Mouse (Mus musculus) gastrocnemius, adult 2 months (tissue): Measurements from ENCODE around the gene Akt1s1. TPM values are rescaled to one million over a fixed set of nuclear protein-coding genes. Genes with fewer than 3 reads are reported as not detected.
A peak's percentile ranks its signal among the peaks of the same experiment; 100 is the strongest.

ENCODE experiments used
- DNase-seq: peaks from one replicate; pipeline ENCODE4 v3.0.0; 2022
- H3K27ac ChIP-seq: fragments of 200-600 bp; 2 replicates; pipeline ENCODE4 v1.8.1; 2022; ENCODE audit warnings: mild to moderate bottlenecking
- H3K4me3 ChIP-seq: fragments of 200-600 bp; 2 replicates; pipeline ENCODE4 v1.8.1; 2022; ENCODE audit warnings: mild to moderate bottlenecking, moderate library complexity
- CTCF ChIP-seq: fragments of 200-600 bp; IDR thresholded peaks from 2 replicates; pipeline ENCODE4 v1.8.1; 2022; ENCODE audit warnings: antibody characterized with exemption, mild to moderate bottlenecking, moderate library complexity
- intact Hi-C: fragments of 180-260 bp; cut with DNase I; formaldehyde crosslinking; loops from one replicate; pipeline ENCODE4 v1.15.1; 2025
- total RNA-seq, 2 experiments: library from RNA; stranded (reverse); gene quantifications; 2 replicates each; pipeline ENCODE4 v1.2.3; 2021

Gene Akt1s1
- total RNA-seq, 2 experiments from 2014 or later = 128 to 137 TPM

DNA sequence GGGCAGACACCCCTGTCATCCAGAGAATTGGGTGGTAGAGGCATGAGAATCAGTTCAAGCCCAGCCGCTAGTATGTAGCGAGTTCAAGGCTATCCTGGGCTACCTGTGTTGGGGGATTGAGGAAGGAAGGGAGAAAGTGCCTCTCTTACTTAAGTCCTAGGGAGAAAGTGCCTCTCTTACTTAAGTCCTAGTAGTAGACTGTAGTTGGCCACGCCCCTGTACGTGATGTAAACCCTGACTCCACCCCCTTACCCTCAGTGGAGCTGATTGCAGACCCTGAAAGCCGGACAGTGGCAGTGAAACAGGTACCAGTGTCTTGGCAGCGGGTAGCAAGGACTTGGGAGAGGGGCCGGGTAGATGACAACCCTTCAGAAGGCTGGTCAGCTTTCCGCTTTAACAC, 9.1 kb downstream of the Akt1s1 start:
- Histone ChIP-seq H3K4me3 (peak overlapping the region; percentile 98), H3K27ac (peak overlapping the region; percentile 92)
- intact Hi-C loops = no loop called here
- peak; percentile 46 for DNase-seq
- TF ChIP-seq CTCF = no peak

DNA sequence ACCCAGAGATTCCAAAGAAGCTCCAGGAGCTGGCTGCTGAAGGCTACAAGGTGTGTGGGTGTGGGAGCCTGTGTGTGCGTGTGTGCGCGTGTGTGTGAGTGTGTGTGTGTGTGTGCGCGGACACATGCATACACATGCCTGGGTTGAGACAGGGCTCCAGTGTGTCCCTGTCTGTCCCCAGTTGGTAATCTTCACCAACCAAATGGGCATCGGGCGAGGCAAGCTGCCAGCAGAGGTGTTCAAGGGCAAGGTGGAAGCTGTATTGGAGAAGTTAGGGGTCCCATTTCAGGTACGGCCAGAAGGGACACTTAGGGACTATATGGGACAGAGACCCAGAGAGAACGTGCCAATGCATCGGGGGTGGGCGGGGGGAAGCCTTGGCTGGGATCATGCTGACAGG, 11.1 kb downstream of the Akt1s1 start:
- Histone ChIP-seq H3K27ac (no peak overlapping the region), H3K4me3 (no peak overlapping the region)
- intact Hi-C loops = no loop called here
- no peak for TF ChIP-seq CTCF
- DNase-seq = peak; percentile 41

DNA sequence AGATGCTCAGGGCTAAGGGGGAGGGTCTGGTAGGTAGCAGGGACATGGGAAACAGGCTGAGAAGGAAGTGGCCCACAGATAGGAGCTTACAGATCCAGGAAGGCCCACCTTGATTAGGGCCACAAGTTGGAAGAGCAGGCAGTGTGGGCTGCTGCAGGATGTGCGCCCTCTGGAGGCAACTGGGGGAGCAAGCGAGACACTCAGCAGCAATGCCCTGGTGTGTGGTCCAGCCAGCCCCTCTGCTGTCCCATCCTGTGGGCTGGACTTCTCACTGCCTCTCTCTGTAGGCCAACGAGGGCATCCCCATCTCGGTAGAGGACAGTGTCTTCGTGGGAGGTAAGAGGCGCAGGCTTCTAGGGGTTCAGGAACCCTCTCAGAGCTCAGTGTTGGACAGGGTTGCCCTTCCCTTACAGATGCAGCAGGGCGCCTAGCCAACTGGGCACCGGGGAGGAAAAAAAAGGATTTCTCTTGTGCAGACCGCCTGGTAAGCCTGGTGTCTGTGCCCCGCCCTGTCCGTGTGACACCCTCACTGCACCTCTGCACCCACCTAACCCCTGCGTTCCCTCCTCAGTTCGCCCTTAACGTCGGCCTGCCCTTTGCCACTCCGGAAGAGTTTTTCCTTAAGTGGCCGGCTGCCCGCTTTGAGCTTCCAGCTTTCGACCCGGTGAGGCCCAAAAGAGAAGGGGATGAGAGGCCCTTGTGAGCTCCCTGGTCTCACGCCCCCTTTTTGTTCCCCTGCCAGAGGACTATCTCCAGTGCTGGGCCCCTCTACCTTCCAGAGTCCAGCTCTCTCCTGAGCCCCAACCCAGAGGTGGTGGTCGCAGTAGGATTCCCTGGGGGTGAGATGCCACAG, 12.0 kb downstream of the Akt1s1 start:
- H3K27ac ChIP-seq = peak overlapping the region; percentile 40; the same call in 1 of the 2 replicates
- TF ChIP-seq CTCF = peak; percentile 93; the same call in 1 of the 2 replicates
- intact Hi-C loops = no loop called here
- peak; percentile 83 for DNase-seq
- H3K4me3 ChIP-seq = no peak overlapping the region

DNA sequence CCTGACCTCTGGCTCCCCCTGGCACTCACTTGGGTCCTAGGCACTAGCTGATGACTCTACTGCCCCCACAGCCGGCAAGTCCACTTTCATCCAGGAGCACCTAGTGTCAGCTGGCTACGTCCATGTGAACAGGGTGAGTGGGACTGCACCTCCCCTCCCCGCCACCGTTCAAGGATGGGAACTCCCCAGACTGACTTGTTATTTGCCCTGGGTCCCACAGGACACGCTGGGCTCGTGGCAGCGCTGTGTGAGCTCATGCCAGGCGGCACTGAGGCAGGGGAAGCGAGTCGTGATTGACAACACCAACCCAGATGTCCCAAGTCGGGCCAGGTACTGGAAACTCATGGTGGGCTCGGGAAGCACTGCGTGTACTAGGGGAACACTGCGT, 12.6 kb downstream of the Akt1s1 start:
- no peak overlapping the region for H3K4me3 ChIP-seq
- intact Hi-C loops = no loop called here
- no peak for TF ChIP-seq CTCF
- peak; percentile 32 for DNase-seq
- peak overlapping the region; percentile 40; the same call in 1 of the 2 replicates for H3K27ac ChIP-seq

DNA sequence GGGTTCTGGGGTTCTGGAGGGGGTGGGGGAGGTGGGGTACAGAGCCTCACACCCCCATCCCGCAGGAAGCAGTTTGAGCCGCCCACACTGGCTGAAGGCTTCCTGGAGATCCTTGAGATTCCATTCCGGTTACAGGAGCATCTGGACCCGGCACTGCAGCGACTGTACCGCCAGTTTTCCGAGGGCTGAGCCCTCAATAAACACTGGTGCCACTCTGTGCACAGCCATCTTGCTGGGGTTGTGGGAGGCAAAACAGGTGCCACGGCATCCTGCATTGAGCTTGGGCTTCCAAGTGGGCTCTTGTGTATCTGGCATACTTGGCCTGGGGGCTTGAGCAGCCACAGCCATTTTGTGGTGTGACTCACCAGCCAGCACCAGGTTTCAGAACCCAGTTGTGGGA, 13.6 kb downstream of the Akt1s1 start:
- intact Hi-C loops = no loop called here
- TF ChIP-seq CTCF = no peak
- no peak overlapping the region for H3K27ac ChIP-seq
- H3K4me3 ChIP-seq = no peak overlapping the region
- peak; percentile 36 for DNase-seq

DNA sequence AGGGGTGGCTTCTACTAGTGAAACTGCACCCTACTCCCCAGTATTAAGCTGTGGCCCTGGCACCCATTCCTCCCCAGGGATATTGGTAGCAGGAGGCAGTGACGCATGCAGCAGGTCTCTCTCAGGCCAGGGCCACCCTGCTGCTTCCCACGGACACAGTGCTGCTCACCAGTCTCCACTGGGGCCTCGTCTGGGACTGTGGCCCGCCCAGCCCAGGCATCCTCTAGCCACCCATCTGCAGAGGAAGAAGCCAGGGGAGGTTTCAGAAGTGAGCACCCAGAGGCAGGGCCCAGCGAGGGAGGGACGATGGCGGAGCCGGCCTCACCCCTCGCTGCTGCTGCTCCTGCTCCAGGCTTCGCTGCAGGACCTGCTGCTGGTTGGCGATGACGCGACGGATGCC, 14.4 kb downstream of the Akt1s1 start:
- H3K27ac ChIP-seq = no peak overlapping the region
- peak; percentile 22 for DNase-seq
- intact Hi-C loops = no loop called here
- no peak for TF ChIP-seq CTCF
- H3K4me3 ChIP-seq = no peak overlapping the region

DNA sequence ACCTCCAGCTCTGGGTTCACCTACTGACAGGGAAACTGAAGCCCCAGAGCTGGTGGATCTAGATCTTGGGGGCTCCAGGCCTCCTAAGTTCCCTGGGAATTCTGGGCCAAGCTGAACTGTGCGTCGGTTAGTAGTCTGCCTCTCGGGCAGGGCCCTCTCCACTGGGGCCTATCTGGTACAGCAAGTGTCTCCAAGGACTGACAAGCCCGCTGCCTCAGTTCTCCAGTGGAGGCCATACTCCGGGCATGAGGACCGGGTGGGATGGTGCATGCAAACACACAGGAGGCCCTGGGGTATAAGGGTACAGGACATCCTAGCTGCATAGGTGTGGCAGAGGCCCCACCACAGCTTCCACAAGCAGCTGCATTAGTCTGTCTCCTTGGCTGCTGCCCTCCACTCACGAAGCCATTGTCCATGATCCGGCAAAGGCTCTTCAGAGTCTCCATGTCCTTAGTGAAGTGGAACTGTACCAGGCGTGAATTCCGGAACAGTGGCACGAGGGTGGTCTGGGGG, 15.2 kb downstream of the Akt1s1 start:
- H3K27ac ChIP-seq = peak overlapping the region; percentile 99; the same call in 1 of the 2 replicates
- peak; percentile 24 for DNase-seq
- H3K4me3 ChIP-seq = no peak overlapping the region
- TF ChIP-seq CTCF = no peak
- intact Hi-C loops = no loop called here

DNA sequence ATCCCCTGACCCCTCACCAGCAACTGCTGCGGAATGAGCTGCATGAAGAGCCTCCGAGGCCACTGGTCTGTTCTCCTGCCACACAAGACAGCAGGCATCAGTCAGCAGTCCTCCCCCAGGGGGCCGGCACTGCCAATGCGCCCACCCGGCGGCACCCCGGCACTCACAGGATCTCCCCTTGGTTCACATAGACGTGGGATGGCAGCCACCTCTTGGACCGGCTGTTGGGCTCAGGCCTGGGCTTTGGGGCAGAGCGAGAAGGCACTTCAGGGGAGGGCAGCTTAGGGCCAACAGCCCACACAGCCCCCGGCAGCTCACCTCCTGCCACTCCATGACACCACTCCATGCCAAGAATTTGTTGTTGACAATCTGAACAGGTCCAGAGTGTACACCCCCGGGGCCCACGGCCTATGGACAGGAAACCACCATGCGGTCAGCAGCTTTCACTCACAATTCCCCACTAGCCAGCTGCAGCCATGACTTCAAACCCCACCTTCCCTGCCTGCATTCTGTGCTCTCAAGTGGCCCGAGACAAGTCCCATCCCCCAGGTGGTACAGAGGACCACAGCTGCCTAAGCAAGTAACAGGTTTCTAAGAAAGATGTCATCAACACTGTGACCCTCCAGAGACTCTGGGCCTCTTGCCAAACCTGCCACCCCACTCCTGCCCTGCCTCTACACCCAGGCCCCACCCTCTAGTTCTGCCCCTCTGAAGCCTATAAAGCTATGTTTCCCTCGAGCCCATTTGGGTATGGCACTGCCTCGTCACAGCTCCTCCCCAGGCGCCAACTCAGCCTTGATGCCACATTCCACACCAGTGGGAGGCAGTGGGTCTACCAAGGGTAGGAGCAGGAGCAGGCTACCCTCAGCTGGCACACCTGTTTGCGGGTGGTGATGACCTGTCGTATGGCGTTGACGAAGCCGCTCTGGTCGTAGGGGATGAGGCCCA, 16.1 kb downstream of the Akt1s1 start:
- peak; percentile 46 for DNase-seq
- intact Hi-C loops = no loop called here
- peak overlapping the region; percentile 99 for H3K27ac ChIP-seq

DNA sequence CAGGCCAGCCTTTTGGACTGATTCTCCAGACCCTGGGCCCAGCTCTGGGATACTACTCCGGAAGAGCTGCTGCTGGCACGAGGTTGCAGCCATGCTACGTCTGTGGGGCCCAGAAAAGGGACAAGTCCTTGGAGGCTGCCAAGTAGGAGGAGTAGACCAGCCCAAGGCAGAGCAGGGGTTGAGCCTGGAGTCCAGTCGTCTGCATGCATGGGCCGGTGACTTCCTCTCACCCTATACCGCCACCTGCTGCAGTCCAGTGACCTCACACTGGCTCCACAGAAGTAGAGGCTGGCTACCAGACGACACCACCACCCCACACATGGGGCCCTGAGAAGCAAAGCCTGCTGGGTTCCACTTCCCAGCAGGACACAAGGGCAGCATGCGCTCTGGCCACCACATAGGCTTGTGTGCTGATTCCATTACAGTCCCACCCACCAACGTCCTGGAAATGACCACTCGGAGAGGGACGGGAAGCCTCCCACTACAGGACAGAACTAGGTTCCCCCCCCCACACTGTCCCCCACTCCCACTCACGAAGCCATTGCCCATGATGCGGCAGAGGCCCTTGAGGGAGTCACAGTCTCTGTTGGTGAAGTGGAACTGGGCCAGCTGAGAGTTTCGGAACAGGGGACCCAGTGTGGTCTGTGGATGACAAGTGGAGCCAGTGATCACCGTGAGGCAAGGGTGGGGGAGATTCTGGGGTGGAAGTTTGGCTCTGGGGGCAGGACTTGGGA, 17.7 kb downstream of the Akt1s1 start:
- intact Hi-C loops = no loop called here
- H3K27ac ChIP-seq = peak overlapping the region; percentile 99
- peak; percentile 78 for DNase-seq
- H3K4me3 ChIP-seq = peak overlapping the region; percentile 97
- peak; percentile 34; the same call in 1 of the 2 replicates for TF ChIP-seq CTCF

More for the DNA sequence above, 16.1 kb downstream of the Akt1s1 start:
- TF ChIP-seq CTCF = no peak
- H3K4me3 ChIP-seq = no peak overlapping the region

DNA sequence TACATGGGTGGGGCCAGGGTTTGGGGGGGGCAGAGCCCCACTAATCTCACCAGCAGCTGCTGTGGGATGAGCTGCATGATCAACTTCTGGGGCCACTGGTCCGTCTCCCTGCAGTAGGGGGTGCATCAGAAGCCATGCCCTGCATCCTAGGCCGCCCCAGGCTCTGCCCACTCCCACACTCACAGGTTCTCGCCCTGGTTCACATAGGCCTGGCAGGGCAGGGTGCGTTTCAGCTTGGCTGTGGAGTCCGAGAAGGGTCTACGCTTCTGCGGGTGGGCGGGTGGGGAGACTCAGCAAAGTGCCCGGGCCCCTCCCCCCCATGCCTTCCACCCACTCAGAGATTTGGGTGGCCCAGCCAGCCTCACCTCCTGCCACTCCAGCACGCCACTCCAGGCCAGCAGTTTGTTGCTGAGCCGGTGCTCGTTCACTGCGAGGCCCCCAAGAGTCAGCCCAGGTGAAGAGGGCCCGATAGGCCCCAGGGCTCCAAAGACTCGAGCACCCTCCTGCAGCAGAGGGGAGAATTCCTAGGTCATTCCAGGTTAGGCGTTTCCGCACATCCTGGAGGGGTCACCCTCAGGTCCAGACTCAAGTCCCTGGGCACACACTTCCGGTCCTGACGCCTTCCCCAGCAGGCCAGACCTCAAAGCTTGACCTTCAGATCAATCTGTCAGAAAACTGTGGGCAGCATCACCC, 18.4 kb downstream of the Akt1s1 start:
- intact Hi-C loops = no loop called here
- no peak for TF ChIP-seq CTCF
- peak; percentile 41 for DNase-seq
- H3K27ac ChIP-seq = peak overlapping the region; percentile 99
- H3K4me3 ChIP-seq = peak overlapping the region; percentile 97

DNA sequence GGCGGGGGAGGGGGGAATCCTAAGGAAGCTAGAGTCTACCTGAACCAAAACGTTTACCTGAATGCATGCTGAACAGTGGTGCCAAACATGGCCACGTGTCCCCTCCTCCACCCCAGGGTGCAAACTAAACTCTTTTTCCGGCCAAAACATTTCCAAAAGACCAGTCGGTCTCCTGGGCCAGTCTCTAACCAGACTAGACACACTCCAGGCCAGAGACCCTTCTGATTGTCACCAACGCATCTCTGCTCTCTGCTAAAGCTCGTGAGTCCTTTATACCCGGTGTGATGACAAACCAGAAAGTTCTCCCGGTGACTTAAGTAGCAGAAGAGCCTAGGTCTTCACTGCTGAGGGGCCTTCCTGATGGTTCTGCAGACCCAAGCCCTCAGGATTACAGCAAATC, 19.0 kb downstream of the Akt1s1 start:
- DNase-seq = no peak
- peak overlapping the region; percentile 97 for H3K4me3 ChIP-seq
- intact Hi-C loops = no loop called here
- no peak for TF ChIP-seq CTCF
- H3K27ac ChIP-seq = peak overlapping the region; percentile 99

DNA sequence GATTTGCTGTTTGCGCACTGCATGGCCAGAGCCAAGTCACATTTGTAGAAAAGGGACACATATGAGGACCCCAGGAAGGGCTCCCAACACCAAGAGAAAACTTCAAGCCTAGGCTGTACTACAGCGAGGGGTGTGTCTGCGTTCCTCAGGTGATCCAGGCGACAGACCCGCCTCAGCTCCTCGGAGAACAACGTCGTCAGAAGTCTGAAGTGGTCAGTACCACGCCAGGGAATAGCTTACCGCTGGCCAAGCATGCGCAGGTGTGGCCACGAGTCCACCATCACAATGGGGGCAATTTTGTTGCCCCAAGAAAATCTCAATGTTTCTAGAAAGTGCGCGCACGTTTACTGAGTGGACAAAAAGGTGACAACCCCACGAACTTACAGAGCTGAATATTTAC, 19.7 kb downstream of the Akt1s1 start:
- DNase-seq = peak; percentile 51
- intact Hi-C loops = no loop called here
- H3K27ac ChIP-seq = peak overlapping the region; percentile 99
- peak overlapping the region; percentile 97 for H3K4me3 ChIP-seq
- no peak for TF ChIP-seq CTCF
